Mouse (Mus musculus): Measurements from ENCODE around the gene Supt16.

- TF ChIP-seq CTCF (IDR thresholded peaks at IDR 0.05; ENCODE audit: extremely low read depth, insufficient read depth, insufficient read length, insufficient replicate concordance) (no peak), POLR2A (IDR thresholded peaks at IDR 0.05; ENCODE audit: low read depth, low read length) (no peak)
Observed at GRCm38 (mm10) chr14:52152613-52153012, 44.6 kb downstream of the Supt16 start.
